Mouse (Mus musculus): Measurements from ENCODE around the gene Gtf2h2. TPM values are rescaled to one million over a fixed set of nuclear protein-coding genes. Genes with fewer than 3 reads are reported as not detected.
"Not testable (repeated sequence)": the region's sequence is repeated elsewhere in the genome, so short reads cannot be mapped to it uniquely, and the experiment has no call there.

Gtf2h2 gene
- polyA plus RNA-seq, 1 experiment from 2014 or later = 77.1 TPM

GRCm38 (mm10) chr13:100461336-100461735, 31.0 kb downstream of the Gtf2h2 start:
- 66% methylated on average over 3 of the region's 3 CpGs for WGBS
- peaks cover 31% of the 10 kb centered on the region for H3K36me3 ChIP-seq (ENCODE audit: poor library complexity, severe bottlenecking)

GRCm38 (mm10) chr13:100452415-100453127, 39.8 kb downstream of the Gtf2h2 start, which contains the start of gene Naip1:
Naip1 (minus strand) TSS chr13:100452869.
- not testable (repeated sequence) for H3K27me3 ChIP-seq; H3K9me3 ChIP-seq (replicated peaks); H3K27ac ChIP-seq; H3K4me2 ChIP-seq; H3K4me1 ChIP-seq; H3K9ac ChIP-seq; H3K4me3 ChIP-seq; H3K36me3 ChIP-seq (ENCODE audit: poor library complexity, severe bottlenecking); ATAC-seq
- WGBS = 84% methylated on average over 8 of the region's 8 CpGs

More at GRCm38 (mm10) chr13:100461336-100461735, 31.0 kb downstream of the Gtf2h2 start:
- ATAC-seq = no peak
- Histone ChIP-seq H3K9me3 (replicated peaks) (no peaks in the 10 kb centered on the region), H3K4me1 (no peaks in the 10 kb centered on the region), H3K4me2 (no peak overlapping the region), H3K27ac (no peak overlapping the region), H3K27me3 (no peaks in the 10 kb centered on the region), H3K4me3 (no peak overlapping the region), H3K9ac (no peak overlapping the region)

- H3K4me3 ChIP-seq = no peak overlapping the region
- H3K4me1 ChIP-seq = no peaks in the 10 kb centered on the region
- H3K27me3 ChIP-seq = no peaks in the 10 kb centered on the region
- H3K4me2 ChIP-seq = no peak overlapping the region
- ATAC-seq = no peak
- WGBS = 86% methylated on average over 1 of the region's 1 CpGs
- H3K9me3 ChIP-seq (replicated peaks) = no peaks in the 10 kb centered on the region
- H3K9ac ChIP-seq = no peak overlapping the region
- H3K36me3 ChIP-seq (ENCODE audit: poor library complexity, severe bottlenecking) = no peaks in the 10 kb centered on the region
- H3K27ac ChIP-seq = no peak overlapping the region
Measured at GRCm38 (mm10) chr13:100449495-100449894, 42.9 kb downstream of the Gtf2h2 start.

- Histone ChIP-seq H3K27me3 (no peaks in the 10 kb centered on the region), H3K27ac (no peak overlapping the region), H3K4me2 (no peak overlapping the region), H3K9ac (no peak overlapping the region), H3K36me3 (ENCODE audit: poor library complexity, severe bottlenecking) (no peaks in the 10 kb centered on the region), H3K4me3 (no peak overlapping the region), H3K9me3 (replicated peaks) (no peaks in the 10 kb centered on the region), H3K4me1 (no peaks in the 10 kb centered on the region)
- ATAC-seq = no peak
- 75% methylated on average over 3 of the region's 3 CpGs for WGBS
Measured at GRCm38 (mm10) chr13:100440116-100440515, 52.3 kb downstream of the Gtf2h2 start.

GRCm38 (mm10) chr13:100438701-100439100, 53.7 kb downstream of the Gtf2h2 start:
- H3K4me3 ChIP-seq = no peak overlapping the region
- no peak overlapping the region for H3K4me2 ChIP-seq
- no peaks in the 10 kb centered on the region for H3K27me3 ChIP-seq
- no peak overlapping the region for H3K27ac ChIP-seq
- no peaks in the 10 kb centered on the region for H3K9me3 ChIP-seq (replicated peaks)
- no peaks in the 10 kb centered on the region for H3K36me3 ChIP-seq (ENCODE audit: poor library complexity, severe bottlenecking)
- ATAC-seq = no peak
- no peak overlapping the region for H3K9ac ChIP-seq
- H3K4me1 ChIP-seq = no peaks in the 10 kb centered on the region
- WGBS = 75% methylated on average over 1 of the region's 1 CpGs

GRCm38 (mm10) chr13:100437322-100437825, 55.0 kb downstream of the Gtf2h2 start:
- Histone ChIP-seq H3K9me3 (replicated peaks) (no peaks in the 10 kb centered on the region), H3K4me3 (no peak overlapping the region), H3K9ac (no peak overlapping the region), H3K4me1 (no peaks in the 10 kb centered on the region), H3K27ac (no peak overlapping the region), H3K27me3 (no peaks in the 10 kb centered on the region), H3K36me3 (ENCODE audit: poor library complexity, severe bottlenecking) (no peaks in the 10 kb centered on the region), H3K4me2 (no peak overlapping the region)
- ATAC-seq = no peak
- WGBS = 84% methylated on average over 3 of the region's 3 CpGs

- not testable (repeated sequence) for ATAC-seq; H3K4me1 ChIP-seq; H3K4me3 ChIP-seq; H3K9ac ChIP-seq; H3K9me3 ChIP-seq (replicated peaks); H3K36me3 ChIP-seq (ENCODE audit: poor library complexity, severe bottlenecking); H3K27ac ChIP-seq; H3K27me3 ChIP-seq; H3K4me2 ChIP-seq
- 96% methylated on average over 1 of the region's 1 CpGs for WGBS
Measured at GRCm38 (mm10) chr13:100436556-100437163, 55.7 kb downstream of the Gtf2h2 start.

GRCm38 (mm10) chr13:100419958-100420357, 72.4 kb downstream of the Gtf2h2 start:
- H3K4me2 ChIP-seq; H3K27ac ChIP-seq; H3K4me3 ChIP-seq; H3K9ac ChIP-seq; H3K27me3 ChIP-seq; H3K36me3 ChIP-seq (ENCODE audit: poor library complexity, severe bottlenecking); ATAC-seq; H3K4me1 ChIP-seq: not testable (repeated sequence)
- 91% methylated on average over 7 of the region's 7 CpGs for WGBS
- H3K9me3 ChIP-seq (replicated peaks) = peaks cover 14% of the 10 kb centered on the region; the same call in 1 of the 2 replicates

- H3K27ac ChIP-seq = no peak overlapping the region
Measured at GRCm38 (mm10) chr13:100414428-100414827, 78.0 kb downstream of the Gtf2h2 start.

More at GRCm38 (mm10) chr13:100414428-100414827, 78.0 kb downstream of the Gtf2h2 start:
- no peak overlapping the region for H3K9ac ChIP-seq
- H3K27me3 ChIP-seq = no peaks in the 10 kb centered on the region
- no peaks in the 10 kb centered on the region for H3K4me1 ChIP-seq
- no peak for ATAC-seq
- no peak overlapping the region for H3K4me2 ChIP-seq
- H3K36me3 ChIP-seq (ENCODE audit: poor library complexity, severe bottlenecking) = no peaks in the 10 kb centered on the region
- WGBS = 65% methylated on average over 1 of the region's 1 CpGs
- peaks cover 15% of the 10 kb centered on the region; the same call in 1 of the 2 replicates for H3K9me3 ChIP-seq (replicated peaks)
- H3K4me3 ChIP-seq = no peak overlapping the region

Other genes starting within 250 kb of the Gtf2h2 start
- gene Naip5, start 246.3 kb downstream of the Gtf2h2 start, polyA plus RNA-seq (2015; fragmentation: Nextera tagmentation; extraction: Ambion mirVana) = 0.05 and 0.11 TPM in 2 replicates
- gene Naip6, start 174.9 kb downstream of the Gtf2h2 start, polyA plus RNA-seq (2015; fragmentation: Nextera tagmentation; extraction: Ambion mirVana) = 0.03 and 0.08 TPM in 2 replicates
- not detected in 2 replicates for gene Naip1, start 39.7 kb downstream of the Gtf2h2 start, polyA plus RNA-seq (2015; fragmentation: Nextera tagmentation; extraction: Ambion mirVana)
- 2.8 and 3.5 TPM in 2 replicates for gene Ocln, start 60.1 kb upstream of the Gtf2h2 start, polyA plus RNA-seq (2015; fragmentation: Nextera tagmentation; extraction: Ambion mirVana)
- 1.1 TPM in 2 replicates for gene Marveld2, start 124.4 kb upstream of the Gtf2h2 start, polyA plus RNA-seq (2015; fragmentation: Nextera tagmentation; extraction: Ambion mirVana)
- gene Ak6, start 158.4 kb upstream of the Gtf2h2 start, polyA plus RNA-seq (2015; fragmentation: Nextera tagmentation; extraction: Ambion mirVana) = 368 and 379 TPM in 2 replicates
- gene Rad17, start 158.5 kb upstream of the Gtf2h2 start, polyA plus RNA-seq (2015; fragmentation: Nextera tagmentation; extraction: Ambion mirVana) = 23.0 and 24.4 TPM in 2 replicates
- 19.2 and 24.7 TPM in 2 replicates for gene Taf9, start 159.0 kb upstream of the Gtf2h2 start, polyA plus RNA-seq (2015; fragmentation: Nextera tagmentation; extraction: Ambion mirVana)
- gene Ccdc125, start 177.1 kb upstream of the Gtf2h2 start, polyA plus RNA-seq (2015; fragmentation: Nextera tagmentation; extraction: Ambion mirVana) = 1.9 and 2.3 TPM in 2 replicates
- gene Cdk7, start 238.4 kb upstream of the Gtf2h2 start, polyA plus RNA-seq (2015; fragmentation: Nextera tagmentation; extraction: Ambion mirVana) = 59.0 and 62.8 TPM in 2 replicates